ENCODE assay signal across 17 mouse cellular contexts in genomic region chr11:101883911-101884310, GRCm38 (mm10). TPM values are rescaled to one million over a fixed set of nuclear protein-coding genes. Genes with fewer than 3 reads are reported as not detected.
A peak's percentile ranks its signal among the peaks of the same experiment; 100 is the strongest.
DNase-seq lines count a peak whose midpoint lies in the region; ATAC-seq and TF ChIP-seq lines count a peak whose summit lies in the region.
"Had no signal": no experiment of that assay in that cellular context is flagged by ENCODE, and none has a peak within 500 bp of the region (broad histone marks: within the 10 kb centered on the region; RNA-seq: fewer than 3 reads in every experiment).

No protein-coding gene starts in this region.

- no peak for TF ChIP-seq EP300 in stomach, postnatal 0 days (optimal IDR thresholded peaks at IDR 0.05)

- intact Hi-C loops in gastrocnemius, adult 2 months (cut with DNase I) = loop anchor here (5.0 kb wide), 1 partner anchor 52 kb away; no protein-coding TSS in a partner anchor

- H3K27ac ChIP-seq in gastrocnemius, adult 2 months = peak overlapping the region; percentile 85; the same call in 1 of the 2 replicates
- no peak overlapping the region for H3K27ac ChIP-seq in hindbrain, embryonic 13.5 days
- H3K27ac ChIP-seq in hindbrain, embryonic 10.5 days = no peak overlapping the region
- 0 out of 2 replicates have a peak overlapping the region, but pooled peaks have one; percentile 21 for H3K27ac ChIP-seq in stomach, embryonic 14.5 days (ENCODE audit: low read length)
- H3K27ac ChIP-seq in stomach, postnatal 0 days (replicated peaks) = no peak overlapping the region
- H3K27ac ChIP-seq: hindbrain, embryonic 15.5 days; liver, embryonic 14.5 days; neural tube, embryonic 13.5 days had no signal

- H3K4me2 ChIP-seq in hindbrain, embryonic 13.5 days = no peak overlapping the region
- no peak overlapping the region for H3K4me2 ChIP-seq in stomach, embryonic 14.5 days (replicated peaks; ENCODE audit: low read depth, low read length)
- no peak overlapping the region for H3K4me2 ChIP-seq in stomach, postnatal 0 days (replicated peaks; ENCODE audit: low read depth)
- H3K4me2 ChIP-seq: hindbrain, embryonic 15.5 days; neural tube, embryonic 13.5 days had no signal

- TF ChIP-seq CTCF in gastrocnemius, adult 2 months (IDR thresholded peaks at IDR 0.05) = no peak
- no peak for TF ChIP-seq CTCF in stomach, postnatal 0 days (IDR thresholded peaks at IDR 0.05; ENCODE audit: low read depth)

- ATAC-seq in hindbrain, embryonic 13.5 days (ENCODE audit: low FRiP score) = no peak
- ATAC-seq in stomach, embryonic 14.5 days (ENCODE audit: insufficient number of reproducible peaks, insufficient read depth, low FRiP score, low read depth) = no peak
- no peak for ATAC-seq in stomach, postnatal 0 days (ENCODE audit: low FRiP score, low TSS enrichment)
- ATAC-seq: forebrain, embryonic 16.5 days had no signal

- H3K4me1 ChIP-seq in hindbrain, embryonic 13.5 days (replicated peaks) = peaks cover 13% of the 10 kb centered on the region
- peaks cover 62% of the 10 kb centered on the region for H3K4me1 ChIP-seq in hindbrain, embryonic 10.5 days (replicated peaks)
- peaks cover 47% of the 10 kb centered on the region for H3K4me1 ChIP-seq in stomach, embryonic 14.5 days (ENCODE audit: control insufficient read depth, insufficient read depth, low read length)
- H3K4me1 ChIP-seq in stomach, postnatal 0 days (replicated peaks; ENCODE audit: control insufficient read depth, insufficient read depth) = peaks cover 9% of the 10 kb centered on the region; the same call in 1 of the 2 replicates

- H3K4me3 ChIP-seq in gastrocnemius, adult 2 months = no peak overlapping the region
- H3K4me3 ChIP-seq in hindbrain, embryonic 13.5 days = no peak overlapping the region
- H3K4me3 ChIP-seq in hindbrain, embryonic 10.5 days = no peak overlapping the region
- H3K4me3 ChIP-seq in stomach, embryonic 14.5 days (ENCODE audit: low read depth, low read length) = no peak overlapping the region
- H3K4me3 ChIP-seq in stomach, postnatal 0 days (ENCODE audit: low read depth, low read length) = no peak overlapping the region
- H3K4me3 ChIP-seq: hindbrain, embryonic 15.5 days; neural tube, embryonic 13.5 days had no signal

- H3K9ac ChIP-seq in hindbrain, embryonic 13.5 days = 0 out of 2 replicates have a peak overlapping the region, but pooled peaks have one; percentile 3
- no peak overlapping the region for H3K9ac ChIP-seq in stomach, embryonic 14.5 days (replicated peaks; ENCODE audit: low read depth, low read length)
- no peak overlapping the region for H3K9ac ChIP-seq in stomach, postnatal 0 days (ENCODE audit: low read length)
- H3K9ac ChIP-seq: hindbrain, embryonic 15.5 days; liver, embryonic 14.5 days; neural tube, embryonic 13.5 days had no signal

- H3K27me3 ChIP-seq in hindbrain, embryonic 13.5 days = peaks cover 16% of the 10 kb centered on the region; the same call in 1 of the 2 replicates
- H3K27me3 ChIP-seq in hindbrain, embryonic 10.5 days (ENCODE audit: insufficient read depth, poor library complexity, severe bottlenecking) = peaks cover 50% of the 10 kb centered on the region
- H3K27me3 ChIP-seq in stomach, embryonic 14.5 days (ENCODE audit: control insufficient read depth, insufficient read depth, low read length) = no peaks in the 10 kb centered on the region
- no peaks in the 10 kb centered on the region for H3K27me3 ChIP-seq in stomach, postnatal 0 days (ENCODE audit: control insufficient read depth, insufficient read depth, low read length)
- H3K27me3 ChIP-seq: hindbrain, embryonic 15.5 days had no signal

- 68% methylated on average over 2 of the region's 2 CpGs for WGBS in hindbrain, embryonic 13.5 days
- WGBS in hindbrain, embryonic 10.5 days = 61% methylated on average over 2 of the region's 2 CpGs
- 59% methylated on average over 2 of the region's 2 CpGs for WGBS in stomach, embryonic 14.5 days
- 60% methylated on average over 2 of the region's 2 CpGs for WGBS in stomach, postnatal 0 days

- no peaks in the 10 kb centered on the region for H3K9me3 ChIP-seq in hindbrain, embryonic 13.5 days
- H3K9me3 ChIP-seq in hindbrain, embryonic 10.5 days = no peaks in the 10 kb centered on the region
- H3K9me3 ChIP-seq in stomach, embryonic 14.5 days (ENCODE audit: control insufficient read depth, low read depth, low read length) = no peaks in the 10 kb centered on the region
- H3K9me3 ChIP-seq in stomach, postnatal 0 days (ENCODE audit: control insufficient read depth, low read length) = no peaks in the 10 kb centered on the region
- H3K9me3 ChIP-seq: hindbrain, embryonic 15.5 days; neural tube, embryonic 13.5 days had no signal

- H3K36me3 ChIP-seq in hindbrain, embryonic 13.5 days = no peaks in the 10 kb centered on the region
- H3K36me3 ChIP-seq in hindbrain, embryonic 10.5 days = no peaks in the 10 kb centered on the region
- H3K36me3 ChIP-seq in stomach, embryonic 14.5 days (ENCODE audit: control insufficient read depth, insufficient read depth, low read length) = no peaks in the 10 kb centered on the region
- no peaks in the 10 kb centered on the region for H3K36me3 ChIP-seq in stomach, postnatal 0 days (ENCODE audit: control insufficient read depth, insufficient read depth, low read length)
- H3K36me3 ChIP-seq: hindbrain, embryonic 15.5 days; neural tube, embryonic 13.5 days had no signal

- no peak for DNase-seq in gastrocnemius, adult 2 months
- no peak for DNase-seq in gastrocnemius, adult 8-10 months (ENCODE audit: low spot score in 2 of 2)
- DNase-seq in hindbrain, embryonic 10.5 days (ENCODE audit: low spot score) = no peak
- no peak for DNase-seq in stomach, postnatal 0 days (ENCODE audit: low spot score)
- DNase-seq in cerebellum, postnatal 10 days = no peak
- no peak for DNase-seq in thymus, adult 18-20 months
- DNase-seq: adrenal gland, postnatal 14 days; cerebellum, adult 9-10 months; gastrocnemius, postnatal 25 days; kidney, adult 8-10 months had no signal

RNA-seq across cellular contexts. Expression of gene Meox1, which starts 10.3 kb away (rescaled TPM):
- 1 to 10 TPM; 1.1 to 4.7 TPM for total RNA-seq in gastrocnemius, adult 2 months (2021)
- 1 to 10 TPM; 1.1 to 2.4 (median 1.8) TPM for total RNA-seq in gastrocnemius, adult 8-10 months (2022)
- 0.43 and 0.56 TPM in 2 replicates for polyA plus RNA-seq in hindbrain, embryonic 13.5 days (2015; fragmentation: Nextera tagmentation; extraction: Ambion mirVana)
- 0.81 and 1.6 TPM in 2 replicates for polyA plus RNA-seq in hindbrain, embryonic 10.5 days (2016; fragmentation: Nextera tagmentation; extraction: Ambion mirVana)
- polyA plus RNA-seq in stomach, embryonic 14.5 days (2014; fragmentation: Nextera tagmentation; extraction: Ambion mirVana) = 5.2 and 5.6 TPM in 2 replicates
- 2.8 and 3.0 TPM in 2 replicates for polyA plus RNA-seq in stomach, postnatal 0 days (2015; fragmentation: Nextera tagmentation; extraction: Ambion mirVana)
- total RNA-seq: monocyte, adult 5-6 weeks had no signal

Comparison
In these comparisons a context has a peak if more than half of its experiments do, and no peak if none do; other contexts are left out.
1. H3K27ac ChIP-seq: peak in gastrocnemius, adult 2 months (single experiment) and stomach, embryonic 14.5 days (single experiment); none in hindbrain, embryonic 13.5 days (single experiment), hindbrain, embryonic 10.5 days (single experiment) and stomach, postnatal 0 days (single experiment).